In genomic region chr8:84936041-84936961, GRCm38 (mm10) we compare ENCODE assay signal across 9 mouse cellular contexts. TPM values are rescaled to one million over a fixed set of nuclear protein-coding genes. Genes with fewer than 3 reads are reported as not detected.
A peak's percentile ranks its signal among the peaks of the same experiment; 100 is the strongest.
DNase-seq lines count a peak whose midpoint lies in the region; ATAC-seq lines count a peak whose summit lies in the region.
"Had no signal": no experiment of that assay in that cellular context is flagged by ENCODE, and none has a peak within 500 bp of the region (broad histone marks: within the 10 kb centered on the region; RNA-seq: fewer than 3 reads in every experiment).

No protein-coding gene starts in this region.

- DNase-seq in heart, adult 9 months (ENCODE audit: low spot score in 2 of 2): no peak
- peak; percentile 68 to 71 for DNase-seq in cerebellum, postnatal 10 days
- no peak for DNase-seq in hindbrain, embryonic 14.5 days (ENCODE audit: low spot score)
- DNase-seq in midbrain, embryonic 14.5 days: peak; percentile 63
- no peak for DNase-seq in spleen, adult 18-20 months
- no peak for DNase-seq in Muller cell, postnatal 12 days (ENCODE audit: inconsistent ontology term)
- no peak for DNase-seq in urinary bladder, adult 2 months (ENCODE audit: low spot score)

- peak overlapping the region; percentile 48 for H3K4me3 ChIP-seq in heart, embryonic 16.5 days (ENCODE audit: low read length)
- peak overlapping the region; percentile 81 for H3K4me3 ChIP-seq in hindbrain, embryonic 14.5 days (replicated peaks; ENCODE audit: low read length)
- H3K4me3 ChIP-seq in midbrain, embryonic 14.5 days (replicated peaks; ENCODE audit: low read depth, low read length): peak overlapping the region; percentile 95
- H3K4me3 ChIP-seq: myocyte had no signal

- peak overlapping the region; percentile 70 for H3K4me2 ChIP-seq in heart, embryonic 16.5 days (ENCODE audit: low read depth, low read length)
- peak overlapping the region; percentile 90 for H3K4me2 ChIP-seq in hindbrain, embryonic 14.5 days (replicated peaks)
- H3K4me2 ChIP-seq in midbrain, embryonic 14.5 days (ENCODE audit: low read length): peak overlapping the region; percentile 90

- H3K27me3 ChIP-seq in heart, embryonic 16.5 days (ENCODE audit: control insufficient read depth, insufficient read depth, low read length): peaks cover 62% of the 10 kb centered on the region
- H3K27me3 ChIP-seq in hindbrain, embryonic 14.5 days (ENCODE audit: control insufficient read depth, insufficient read depth, low read length): peaks cover 13% of the 10 kb centered on the region
- H3K27me3 ChIP-seq in midbrain, embryonic 14.5 days (ENCODE audit: control insufficient read depth, insufficient read depth, low read length): no peaks in the 10 kb centered on the region

- ATAC-seq in heart, embryonic 16.5 days (replicated peaks; ENCODE audit: extremely low read depth, insufficient read depth, low FRiP score): no peak
- ATAC-seq in hindbrain, embryonic 14.5 days (ENCODE audit: low FRiP score): peak; percentile 43
- ATAC-seq in midbrain, embryonic 14.5 days (ENCODE audit: low FRiP score, low TSS enrichment): peak; percentile 34

- no peaks in the 10 kb centered on the region for H3K36me3 ChIP-seq in heart, embryonic 16.5 days (ENCODE audit: control insufficient read depth, insufficient read depth)
- H3K36me3 ChIP-seq in hindbrain, embryonic 14.5 days (replicated peaks; ENCODE audit: control insufficient read depth, insufficient read depth): peaks cover 17% of the 10 kb centered on the region; the same call in 1 of the 2 replicates
- peaks cover 18% of the 10 kb centered on the region for H3K36me3 ChIP-seq in midbrain, embryonic 14.5 days (ENCODE audit: control insufficient read depth, insufficient read depth, low read length)

- no peaks in the 10 kb centered on the region for H3K9me3 ChIP-seq in heart, embryonic 16.5 days (replicated peaks; ENCODE audit: control insufficient read depth, low read length)
- H3K9me3 ChIP-seq in hindbrain, embryonic 14.5 days (ENCODE audit: control insufficient read depth, low read length): no peaks in the 10 kb centered on the region
- no peaks in the 10 kb centered on the region for H3K9me3 ChIP-seq in midbrain, embryonic 14.5 days (ENCODE audit: control insufficient read depth, low read length)

- H3K27ac ChIP-seq in heart, embryonic 16.5 days (ENCODE audit: low read length): no peak overlapping the region
- peak overlapping the region; percentile 98 for H3K27ac ChIP-seq in hindbrain, embryonic 14.5 days
- H3K27ac ChIP-seq in midbrain, embryonic 14.5 days (replicated peaks; ENCODE audit: low read depth, low read length): peak overlapping the region; percentile 95

- H3K4me1 ChIP-seq in heart, embryonic 16.5 days (ENCODE audit: control insufficient read depth, insufficient read depth, low read length): peaks cover 4% of the 10 kb centered on the region; the same call in 1 of the 2 replicates
- peaks cover 30% of the 10 kb centered on the region for H3K4me1 ChIP-seq in hindbrain, embryonic 14.5 days (replicated peaks; ENCODE audit: control insufficient read depth, insufficient read depth, low read length)
- peaks cover 27% of the 10 kb centered on the region for H3K4me1 ChIP-seq in midbrain, embryonic 14.5 days (ENCODE audit: control insufficient read depth, insufficient read depth, low read length)

- H3K9ac ChIP-seq in heart, embryonic 16.5 days (ENCODE audit: low read length): peak overlapping the region; percentile 37; the same call in 1 of the 2 replicates
- peak overlapping the region; percentile 95 for H3K9ac ChIP-seq in hindbrain, embryonic 14.5 days
- peak overlapping the region; percentile 97 for H3K9ac ChIP-seq in midbrain, embryonic 14.5 days (replicated peaks; ENCODE audit: low read length)

- WGBS in heart, embryonic 16.5 days: 24% methylated on average over 23 of the region's 23 CpGs
- WGBS in hindbrain, embryonic 14.5 days: 11% methylated on average over 23 of the region's 23 CpGs
- 17% methylated on average over 23 of the region's 23 CpGs for WGBS in midbrain, embryonic 14.5 days

RNA-seq across cellular contexts. Expression of gene Mast1, which starts 0.9 kb away (rescaled TPM):
- polyA plus RNA-seq in heart, embryonic 16.5 days (2015; fragmentation: Nextera tagmentation; extraction: Ambion mirVana): 0.09 and 0.14 TPM in 2 replicates
- 69.7 and 76.5 TPM in 2 replicates for polyA plus RNA-seq in hindbrain, embryonic 14.5 days (2014; fragmentation: Nextera tagmentation; extraction: Ambion mirVana)
- 69.5 and 69.9 TPM in 2 replicates for polyA plus RNA-seq in midbrain, embryonic 14.5 days (2014; fragmentation: Nextera tagmentation; extraction: Ambion mirVana)
- 0.17 and 0.19 TPM in 2 replicates for polyA plus RNA-seq in urinary bladder, adult 2 months (2012; rRNA removed)
- polyA plus RNA-seq: myocyte had no signal

RNA-seq across cellular contexts. Expression of gene Rtbdn, which starts 10.5 kb away (rescaled TPM):
- 0.24 and 0.38 TPM in 2 replicates for polyA plus RNA-seq in heart, embryonic 16.5 days (2015; fragmentation: Nextera tagmentation; extraction: Ambion mirVana)
- 1.1 and 1.8 TPM in 2 replicates for polyA plus RNA-seq in hindbrain, embryonic 14.5 days (2014; fragmentation: Nextera tagmentation; extraction: Ambion mirVana)
- 0.99 and 1.4 TPM in 2 replicates for polyA plus RNA-seq in midbrain, embryonic 14.5 days (2014; fragmentation: Nextera tagmentation; extraction: Ambion mirVana)
- not detected in 2 replicates for polyA plus RNA-seq in urinary bladder, adult 2 months (2012; rRNA removed)
- polyA plus RNA-seq: myocyte had no signal

RNA-seq across cellular contexts. Expression of gene Dnase2a, which starts 27.9 kb away (rescaled TPM):
- 5.2 and 6.3 TPM in 2 replicates for polyA plus RNA-seq in heart, embryonic 16.5 days (2015; fragmentation: Nextera tagmentation; extraction: Ambion mirVana)
- polyA plus RNA-seq in hindbrain, embryonic 14.5 days (2014; fragmentation: Nextera tagmentation; extraction: Ambion mirVana): 3.3 and 6.0 TPM in 2 replicates
- polyA plus RNA-seq in midbrain, embryonic 14.5 days (2014; fragmentation: Nextera tagmentation; extraction: Ambion mirVana): 4.0 and 5.4 TPM in 2 replicates
- 18.4 and 20.4 TPM in 2 replicates for polyA plus RNA-seq in urinary bladder, adult 2 months (2012; rRNA removed)

RNA-seq across cellular contexts. Expression of gene Gm49661, which starts 32.9 kb away (rescaled TPM):
- not detected in 2 replicates for polyA plus RNA-seq in heart, embryonic 16.5 days (2015; fragmentation: Nextera tagmentation; extraction: Ambion mirVana)
- not detected in 2 replicates for polyA plus RNA-seq in hindbrain, embryonic 14.5 days (2014; fragmentation: Nextera tagmentation; extraction: Ambion mirVana)
- not detected in 2 replicates for polyA plus RNA-seq in midbrain, embryonic 14.5 days (2014; fragmentation: Nextera tagmentation; extraction: Ambion mirVana)
- not detected in 2 replicates for polyA plus RNA-seq in urinary bladder, adult 2 months (2012; rRNA removed)
- polyA plus RNA-seq: myocyte had no signal

RNA-seq across cellular contexts. Expression of gene Prdx2, which starts 33.1 kb away (rescaled TPM):
- polyA plus RNA-seq in heart, embryonic 16.5 days (2015; fragmentation: Nextera tagmentation; extraction: Ambion mirVana): 591 and 662 TPM in 2 replicates
- polyA plus RNA-seq in hindbrain, embryonic 14.5 days (2014; fragmentation: Nextera tagmentation; extraction: Ambion mirVana): 1,143 and 1,221 TPM in 2 replicates
- 1,531 and 1,588 TPM in 2 replicates for polyA plus RNA-seq in midbrain, embryonic 14.5 days (2014; fragmentation: Nextera tagmentation; extraction: Ambion mirVana)
- polyA plus RNA-seq in urinary bladder, adult 2 months (2012; rRNA removed): 215 and 231 TPM in 2 replicates

Comparison
In these comparisons a context has a peak if more than half of its experiments do, and no peak if none do; other contexts are left out.
1. H3K9ac ChIP-seq: peak in every context shown above with its lines; median percentile 97 in midbrain, embryonic 14.5 days; 95 in hindbrain, embryonic 14.5 days; 37 in heart, embryonic 16.5 days.
2. DNase-seq: peak in cerebellum, postnatal 10 days (2 of 2) and midbrain, embryonic 14.5 days (single experiment); none in heart, adult 9 months (0 of 2), hindbrain, embryonic 14.5 days (single experiment), spleen, adult 18-20 months (0 of 2), Muller cell, postnatal 12 days (single experiment) and urinary bladder, adult 2 months (single experiment).
3. RNA of gene Mast1, which starts 0.9 kb away (polyA plus RNA-seq): 69.7 to 76.5 TPM in hindbrain, embryonic 14.5 days and 69.5 to 69.9 TPM in midbrain, embryonic 14.5 days; 0.17 to 0.19 TPM in urinary bladder, adult 2 months and 0.09 to 0.14 TPM in heart, embryonic 16.5 days; every median in the first group is over 10 times any median in the second.
4. Peak in every context shown above with its lines, with median percentiles within 50 percentile points of each other: H3K4me2 ChIP-seq and H3K4me3 ChIP-seq.